Mouse (Mus musculus) forebrain, embryonic 10.5 days (tissue): Measurements from ENCODE around the gene Hist1h4j. TPM values are rescaled to one million over a fixed set of nuclear protein-coding genes. Genes with fewer than 3 reads are reported as not detected.
"Not testable (repeated sequence)": the region's sequence is repeated elsewhere in the genome, so short reads cannot be mapped to it uniquely, and the experiment has no call there.

ENCODE experiments used
- DNase-seq: peaks from one replicate; pipeline ENCODE4 v3.0.0-alpha.2; 2017; ENCODE audit warnings: low spot score; ENCODE audit errors: extremely low spot score
- H3K27ac ChIP-seq: fragments of 300-500 bp; sonication (generic); 2 replicates; pipeline ENCODE4 v1.5.1; 2016; ENCODE audit warnings: mild to moderate bottlenecking
- H3K27me3 ChIP-seq: fragments of 300-500 bp; sonication (generic); 2 replicates; pipeline ENCODE4 v1.6.1; 2016; ENCODE audit warnings: mild to moderate bottlenecking; ENCODE audit not compliant: poor library complexity, severe bottlenecking
- H3K36me3 ChIP-seq: fragments of 300-500 bp; sonication (generic); replicated peaks from 2 replicates; pipeline ENCODE4 v1.6.1; 2016; ENCODE audit warnings: mild to moderate bottlenecking, moderate library complexity
- H3K4me1 ChIP-seq: fragments of 300-500 bp; sonication (generic); 2 replicates; pipeline ENCODE4 v1.6.1; 2016
- H3K4me3 ChIP-seq: fragments of 300-500 bp; sonication (generic); 2 replicates; pipeline ENCODE4 v1.5.1; 2016; ENCODE audit warnings: mild to moderate bottlenecking, moderate library complexity
- H3K9me3 ChIP-seq: fragments of 300-500 bp; sonication (generic); 2 replicates; pipeline ENCODE4 v1.6.1; 2016; ENCODE audit warnings: mild to moderate bottlenecking, moderate library complexity
- WGBS: fragments of 180-500 bp; shearing (Covaris S2); methylation state at CpG from one replicate; pipeline ENCODE4 v1.1.7; 2016; 5-methylcytosine and 5-hydroxymethylcytosine counted together
- polyA plus RNA-seq: library from polyadenylated mRNA; unstranded; fragments of >200 nt; fragmentation: Nextera tagmentation; extraction: Ambion mirVana; gene quantifications from 2 replicates; pipeline ENCODE4 v1.2.1, GENCODE M21; 2016

The Hist1h4j gene
- polyA plus RNA-seq, 1 experiment from 2014 or later = 0.97 TPM

GRCm38 (mm10) chr13:21717397-21718357, 17.2 kb upstream of the Hist1h4j start, which contains the start of gene Hist1h3h:
Hist1h3h (plus strand) TSS chr13:21717659.
- Histone ChIP-seq H3K4me1 (peaks cover 50% of the 10 kb centered on the region), H3K27ac (peak within 1 kb of the TSS; percentile 96), H3K4me3 (peak within 1 kb of the TSS; percentile 59)
- H3K27me3 ChIP-seq, H3K36me3 ChIP-seq, H3K9me3 ChIP-seq: not testable (repeated sequence)
- DNase-seq = peak; percentile 87
- WGBS = under 1% methylated on average over 26 of the region's 56 CpGs

DNA sequence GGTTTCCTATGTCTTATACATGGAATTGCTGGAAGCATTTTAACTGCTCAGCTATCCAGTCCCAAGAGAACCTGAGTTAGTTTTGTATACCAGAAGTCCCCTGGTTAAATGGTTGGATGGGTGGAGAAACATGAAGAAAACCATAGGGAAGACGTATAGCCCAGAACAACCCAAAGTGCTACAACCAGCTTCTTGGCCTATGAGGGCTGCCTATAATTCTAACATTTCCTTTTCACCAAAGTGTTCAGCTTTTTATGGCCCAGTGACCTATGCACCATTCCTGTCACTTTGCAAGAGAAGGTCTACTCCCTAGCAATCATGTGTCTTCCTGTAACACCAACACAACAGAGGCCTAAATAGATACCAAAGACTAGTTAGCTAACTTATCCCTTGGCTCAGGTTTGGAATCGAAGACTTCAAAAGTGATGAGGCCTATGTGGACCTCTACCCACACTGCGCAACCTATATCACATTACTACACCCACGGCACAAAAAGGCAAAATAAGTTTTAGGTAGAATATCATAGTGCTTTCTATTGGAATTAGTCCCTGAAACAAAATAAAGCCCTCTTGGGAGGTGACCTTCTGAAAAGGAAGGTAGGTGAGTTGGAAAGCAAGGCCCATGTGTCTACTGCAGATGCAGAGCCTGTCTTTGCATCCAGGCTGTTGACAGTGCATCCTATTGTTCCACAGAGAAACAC, 16.3 kb upstream of the Hist1h4j start:
- Histone ChIP-seq H3K27ac (peak overlapping the region; percentile 96), H3K9me3 (no peaks in the 10 kb centered on the region), H3K4me3 (peak overlapping the region; percentile 59), H3K27me3 (no peaks in the 10 kb centered on the region), H3K36me3 (no peaks in the 10 kb centered on the region), H3K4me1 (peaks cover 54% of the 10 kb centered on the region)
- WGBS = 58% methylated on average over 4 of the region's 4 CpGs
- DNase-seq = peak; percentile 41

GRCm38 (mm10) chr13:21721107-21721756, 13.6 kb upstream of the Hist1h4j start:
- not testable (repeated sequence) for H3K36me3 ChIP-seq, H3K27me3 ChIP-seq, H3K9me3 ChIP-seq
- 2% methylated on average over 25 of the region's 44 CpGs for whole genome bisulfite sequencing
- DNase-seq = peak; percentile 32
- peak overlapping the region; percentile 53 for H3K4me3 ChIP-seq
- peak overlapping the region; percentile 96 for H3K27ac ChIP-seq
- peaks cover 46% of the 10 kb centered on the region for H3K4me1 ChIP-seq

GRCm38 (mm10) chr13:21721757-21722372, 13.0 kb upstream of the Hist1h4j start, which contains the start of gene Hist1h2bm:
Hist1h2bm (plus strand) TSS chr13:21722044.
- peak; percentile 79 for DNase-seq
- not testable (repeated sequence) for H3K36me3 ChIP-seq, H3K9me3 ChIP-seq, H3K27me3 ChIP-seq
- peak within 1 kb of the TSS; percentile 53 for H3K4me3 ChIP-seq
- peak within 1 kb of the TSS; percentile 96 for H3K27ac ChIP-seq
- WGBS = under 1% methylated on average over 37 of the region's 37 CpGs
- H3K4me1 ChIP-seq = peaks cover 44% of the 10 kb centered on the region

GRCm38 (mm10) chr13:21722373-21722925, 12.4 kb upstream of the Hist1h4j start:
- peak; percentile 61 for DNase-seq
- Histone ChIP-seq H3K9me3 (no peaks in the 10 kb centered on the region), H3K4me1 (peaks cover 48% of the 10 kb centered on the region), H3K4me3 (peak overlapping the region; percentile 53), H3K36me3 (no peaks in the 10 kb centered on the region), H3K27me3 (no peaks in the 10 kb centered on the region), H3K27ac (peak overlapping the region; percentile 96)
- 3% methylated on average over 11 of the region's 11 CpGs for WGBS

GRCm38 (mm10) chr13:21722993-21723836, 11.6 kb upstream of the Hist1h4j start:
- Histone ChIP-seq H3K27me3 (no peaks in the 10 kb centered on the region), H3K4me3 (peak overlapping the region; percentile 53), H3K36me3 (no peaks in the 10 kb centered on the region), H3K27ac (peak overlapping the region; percentile 96), H3K4me1 (peaks cover 53% of the 10 kb centered on the region), H3K9me3 (no peaks in the 10 kb centered on the region)
- WGBS = 25% methylated on average over 5 of the region's 5 CpGs
- DNase-seq = peak; percentile 37

GRCm38 (mm10) chr13:21727948-21728572, 6.8 kb upstream of the Hist1h4j start:
- H3K4me3 ChIP-seq = peak overlapping the region; percentile 8; the same call in 1 of the 2 replicates
- 26% methylated on average over 11 of the region's 11 CpGs for WGBS

GRCm38 (mm10) chr13:21729544-21729943, 5.3 kb upstream of the Hist1h4j start:
- Histone ChIP-seq H3K27me3 (no peaks in the 10 kb centered on the region), H3K4me3 (no peak overlapping the region), H3K36me3 (no peaks in the 10 kb centered on the region), H3K9me3 (no peaks in the 10 kb centered on the region), H3K4me1 (peaks cover 37% of the 10 kb centered on the region), H3K27ac (peak overlapping the region; percentile 27; the same call in 1 of the 2 replicates)
- 48% methylated on average over 1 of the region's 1 CpGs for WGBS
- DNase-seq = no peak

More at GRCm38 (mm10) chr13:21727948-21728572, 6.8 kb upstream of the Hist1h4j start:
- DNase-seq = no peak
- Histone ChIP-seq H3K9me3 (no peaks in the 10 kb centered on the region), H3K27ac (peak overlapping the region; percentile 80), H3K36me3 (no peaks in the 10 kb centered on the region), H3K4me1 (peaks cover 23% of the 10 kb centered on the region), H3K27me3 (no peaks in the 10 kb centered on the region)

- H3K4me3 ChIP-seq = peak overlapping the region; percentile 57
- H3K9me3 ChIP-seq = no peaks in the 10 kb centered on the region
- H3K27me3 ChIP-seq = no peaks in the 10 kb centered on the region
- H3K4me1 ChIP-seq = peaks cover 35% of the 10 kb centered on the region
- whole genome bisulfite sequencing = 60% methylated on average over 5 of the region's 5 CpGs
- H3K36me3 ChIP-seq = no peaks in the 10 kb centered on the region
- H3K27ac ChIP-seq = peak overlapping the region; percentile 99
- DNase-seq = peak; percentile 41
Observed at GRCm38 (mm10) chr13:21733466-21733865, 1.4 kb upstream of the Hist1h4j start.

- H3K36me3 ChIP-seq = no peaks in the 10 kb centered on the region
- peak overlapping the region; percentile 57 for H3K4me3 ChIP-seq
- peak overlapping the region; percentile 99 for H3K27ac ChIP-seq
- WGBS = under 1% methylated on average over 21 of the region's 21 CpGs
- peaks cover 35% of the 10 kb centered on the region for H3K4me1 ChIP-seq
- DNase-seq = peak; percentile 85
- H3K9me3 ChIP-seq = no peaks in the 10 kb centered on the region
- H3K27me3 ChIP-seq = no peaks in the 10 kb centered on the region
Observed at GRCm38 (mm10) chr13:21734010-21734905, 606 bp upstream of the Hist1h4j start.
